Mouse (Mus musculus): ENCODE results near the gene Vps11. TPM values are rescaled to one million over a fixed set of nuclear protein-coding genes. Genes with fewer than 3 reads are reported as not detected.

Gene Vps11
- polyA plus RNA-seq, 1 experiment: 8.3 TPM

DNA sequence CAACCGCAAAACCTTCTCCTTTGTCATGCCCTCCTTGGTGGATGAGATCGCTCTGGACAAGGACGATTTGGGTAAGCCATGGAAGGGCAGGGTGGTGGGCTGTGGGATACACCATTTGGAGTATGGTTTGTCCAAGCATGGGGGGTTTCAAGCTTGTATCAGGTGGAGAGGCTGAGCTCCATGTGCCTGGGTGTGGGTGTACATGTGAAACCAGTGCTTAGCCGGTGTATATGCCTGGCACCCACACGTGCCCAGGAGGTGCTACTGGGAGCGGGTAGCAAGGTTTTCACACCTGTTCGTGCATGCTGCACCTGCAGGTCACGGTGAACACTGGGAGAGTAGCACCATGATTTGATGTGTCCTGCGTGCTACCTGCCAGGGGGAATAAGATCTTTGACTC is 37.1 kb upstream of the Vps11 start:
- Histone ChIP-seq H3K27me3 (replicated peaks) (no peaks in the 10 kb centered on the region), H3K9me3 (no peaks in the 10 kb centered on the region), H3K36me3 (replicated peaks; ENCODE audit: low read length) (peaks cover 54% of the 10 kb centered on the region), H3K4me1 (peaks cover 61% of the 10 kb centered on the region), H3K4me3 (replicated peaks) (peak overlapping the region; percentile 92)
- TF ChIP-seq GATA1 (IDR thresholded peaks at IDR 0.05; ENCODE audit: borderline replicate concordance, low read length) (no peak), FLI1 (IDR thresholded peaks at IDR 0.05; ENCODE audit: low read length) (no peak)

DNA sequence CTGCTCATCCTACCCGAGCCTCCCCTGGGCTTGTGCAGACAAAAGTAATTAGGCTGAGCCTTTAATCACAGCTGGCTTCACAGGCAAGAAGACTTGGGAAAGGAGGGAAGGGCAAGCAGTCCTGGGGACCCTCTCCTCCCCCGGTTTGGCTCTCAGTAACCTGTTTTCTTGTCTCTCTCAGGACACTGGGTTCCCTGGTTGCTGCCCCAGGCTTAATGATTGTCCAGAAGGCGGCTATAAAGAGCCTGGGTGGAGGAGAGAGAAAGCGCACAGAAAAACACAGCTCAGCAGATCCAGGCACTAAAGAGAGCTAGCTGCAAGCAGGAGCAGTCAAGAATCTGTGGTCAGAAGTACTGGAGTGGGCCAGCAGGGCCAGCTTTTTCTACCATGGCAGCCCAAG is 36.6 kb upstream of the Vps11 start:
- Histone ChIP-seq H3K4me3 (replicated peaks) (peak overlapping the region; percentile 92), H3K4me1 (peaks cover 61% of the 10 kb centered on the region), H3K36me3 (replicated peaks; ENCODE audit: low read length) (peaks cover 50% of the 10 kb centered on the region), H3K9me3 (no peaks in the 10 kb centered on the region), H3K27me3 (replicated peaks) (no peaks in the 10 kb centered on the region)
- TF ChIP-seq FLI1 (IDR thresholded peaks at IDR 0.05; ENCODE audit: low read length) (no peak), GATA1 (IDR thresholded peaks at IDR 0.05; ENCODE audit: borderline replicate concordance, low read length) (no peak)

DNA sequence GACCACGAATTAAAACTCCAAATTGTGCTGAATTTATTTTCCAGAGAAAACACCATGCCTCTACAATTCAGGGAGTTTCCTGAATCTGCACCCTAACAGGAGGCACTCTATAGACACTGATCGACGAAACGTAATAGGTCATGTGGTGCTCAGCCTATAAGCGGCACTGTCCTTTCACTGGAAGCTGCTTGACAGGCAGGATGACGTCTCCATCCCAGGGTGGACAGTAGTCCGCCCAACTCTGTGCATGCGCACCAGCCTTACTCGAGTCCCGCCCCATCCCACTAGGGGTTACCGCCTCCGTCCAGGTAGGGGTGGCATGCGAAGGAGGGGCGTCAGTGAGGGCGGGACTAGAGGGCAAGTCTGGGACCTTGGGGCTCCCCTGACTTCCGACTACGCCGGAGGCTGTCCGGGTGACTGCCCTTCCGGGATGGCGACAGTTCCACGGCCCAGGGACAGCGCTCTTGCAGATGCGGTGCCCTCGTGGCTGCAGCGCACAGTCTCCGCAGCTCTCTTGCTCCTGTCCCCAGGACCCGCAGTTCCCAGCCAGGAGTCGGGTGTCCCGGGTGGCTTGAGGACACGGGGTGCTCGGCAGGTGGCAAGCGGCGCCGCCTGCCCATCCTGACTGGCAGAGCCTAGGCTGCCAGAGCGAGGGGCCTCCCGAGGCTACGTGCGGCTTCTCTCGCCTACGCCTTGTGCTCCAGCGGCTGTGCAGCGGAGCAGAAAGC is 35.4 kb upstream of the Vps11 start, which contains the start of gene Slc37a4:
Slc37a4 (plus strand) TSS at position 169 of the 728 bp plus-strand sequence.
- peaks cover 58% of the 10 kb centered on the region for H3K4me1 ChIP-seq
- TF ChIP-seq GATA1 (IDR thresholded peaks at IDR 0.05; ENCODE audit: borderline replicate concordance, low read length): no peak
- 0 out of 2 replicates have a peak, but pooled peaks have one; percentile 17 for TF ChIP-seq FLI1 (IDR thresholded peaks at IDR 0.05; ENCODE audit: low read length)
- H3K27me3 ChIP-seq (replicated peaks): no peaks in the 10 kb centered on the region
- H3K36me3 ChIP-seq (replicated peaks; ENCODE audit: low read length): peaks cover 49% of the 10 kb centered on the region
- peak within 1 kb of the TSS; percentile 92 for H3K4me3 ChIP-seq (replicated peaks)
- no peaks in the 10 kb centered on the region for H3K9me3 ChIP-seq

DNA sequence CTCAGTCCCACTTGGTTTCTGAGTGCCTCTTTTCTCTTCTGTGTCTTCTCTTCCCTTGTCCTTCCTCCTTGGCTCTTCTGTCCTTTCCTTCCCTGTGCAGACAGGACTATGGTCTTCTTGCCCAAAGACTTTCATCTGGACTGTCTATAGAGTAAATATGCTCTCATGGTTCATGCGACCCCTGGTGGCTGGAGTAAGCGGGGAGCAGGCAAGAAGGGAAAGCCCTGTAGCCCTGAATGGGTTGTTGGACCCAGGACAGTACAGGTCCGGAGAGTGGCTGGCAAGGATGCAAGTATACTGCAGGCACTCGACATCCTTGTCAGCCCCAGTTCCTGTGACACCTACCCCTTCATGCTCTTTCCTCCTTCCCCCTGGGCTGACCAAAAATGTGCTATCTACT is 30.0 kb upstream of the Vps11 start:
- peaks cover 65% of the 10 kb centered on the region for H3K36me3 ChIP-seq (replicated peaks; ENCODE audit: low read length)

DNA sequence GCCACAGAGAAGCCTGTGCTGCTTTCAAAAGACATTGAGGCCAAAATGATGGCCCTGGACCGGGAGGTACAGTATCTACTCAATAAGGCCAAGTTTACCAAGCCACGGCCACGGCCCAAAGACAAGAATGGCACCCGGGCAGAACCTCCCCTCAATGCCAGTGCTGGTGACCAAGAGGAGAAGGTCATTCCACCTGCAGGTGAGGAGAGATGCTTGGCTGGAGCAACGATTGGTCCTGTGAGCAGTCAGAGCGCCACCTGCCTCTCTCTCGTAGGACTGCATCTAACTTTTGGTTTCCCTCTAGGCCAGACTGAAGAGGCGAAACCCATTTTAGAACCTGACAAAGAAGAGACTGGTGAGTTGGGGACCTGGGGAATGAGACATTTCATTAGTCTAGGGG is 27.8 kb upstream of the Vps11 start:
- peaks cover 87% of the 10 kb centered on the region for H3K36me3 ChIP-seq (replicated peaks; ENCODE audit: low read length)

More for the DNA sequence above, 30.0 kb upstream of the Vps11 start:
- TF ChIP-seq GATA1 (IDR thresholded peaks at IDR 0.05; ENCODE audit: borderline replicate concordance, low read length): no peak
- no peak for TF ChIP-seq FLI1 (IDR thresholded peaks at IDR 0.05; ENCODE audit: low read length)
- Histone ChIP-seq H3K27me3 (replicated peaks) (no peaks in the 10 kb centered on the region), H3K4me1 (peaks cover 30% of the 10 kb centered on the region), H3K9me3 (no peaks in the 10 kb centered on the region), H3K4me3 (replicated peaks) (no peak overlapping the region)

DNA sequence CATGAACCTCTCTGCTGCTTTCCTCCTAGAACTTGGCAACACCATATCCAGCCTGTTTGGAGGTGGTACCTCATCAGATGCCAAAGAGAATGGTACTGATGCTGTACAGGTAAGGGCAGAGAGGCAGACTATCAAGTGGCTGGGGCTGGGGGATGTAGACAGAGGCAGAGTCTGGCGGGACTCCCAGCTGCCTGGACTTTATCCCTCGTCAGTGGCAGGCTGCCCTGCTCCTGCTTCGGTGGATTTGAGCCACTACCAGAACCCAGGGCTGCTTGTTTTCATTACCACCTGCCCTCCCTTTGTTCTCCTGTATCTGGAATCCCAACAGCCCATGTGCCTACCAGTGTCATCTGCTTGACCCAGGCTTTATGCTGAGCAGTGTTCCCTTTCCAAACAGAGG is 25.8 kb upstream of the Vps11 start:
- peaks cover 28% of the 10 kb centered on the region for H3K4me1 ChIP-seq
- no peaks in the 10 kb centered on the region for H3K27me3 ChIP-seq (replicated peaks)
- TF ChIP-seq FLI1 (IDR thresholded peaks at IDR 0.05; ENCODE audit: low read length) (no peak), GATA1 (IDR thresholded peaks at IDR 0.05; ENCODE audit: borderline replicate concordance, low read length) (no peak)

More for the DNA sequence above, 27.8 kb upstream of the Vps11 start:
- H3K27me3 ChIP-seq (replicated peaks): no peaks in the 10 kb centered on the region
- TF ChIP-seq FLI1 (IDR thresholded peaks at IDR 0.05; ENCODE audit: low read length) (no peak), GATA1 (IDR thresholded peaks at IDR 0.05; ENCODE audit: borderline replicate concordance, low read length) (no peak)
- no peaks in the 10 kb centered on the region for H3K9me3 ChIP-seq
- no peak overlapping the region for H3K4me3 ChIP-seq (replicated peaks)
- H3K4me1 ChIP-seq: peaks cover 24% of the 10 kb centered on the region

DNA sequence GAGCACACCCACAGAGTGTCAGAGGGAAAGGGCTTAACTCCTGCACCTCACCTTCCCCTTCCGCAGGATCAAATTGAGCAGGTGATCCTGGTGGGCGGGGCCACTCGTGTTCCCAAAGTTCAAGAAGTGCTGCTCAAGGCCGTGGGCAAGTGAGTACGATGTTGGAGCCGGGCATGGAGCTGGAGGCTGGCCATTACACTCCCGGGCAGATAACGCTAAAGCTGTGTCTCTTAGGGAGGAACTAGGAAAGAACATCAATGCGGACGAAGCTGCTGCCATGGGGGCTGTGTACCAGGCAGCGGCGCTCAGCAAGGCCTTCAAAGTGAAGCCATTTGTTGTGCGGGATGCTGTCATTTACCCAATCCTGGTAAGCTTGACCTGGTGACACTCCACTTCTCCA is 23.1 kb upstream of the Vps11 start:
- Histone ChIP-seq H3K4me1 (peaks cover 45% of the 10 kb centered on the region), H3K4me3 (replicated peaks) (no peak overlapping the region), H3K9me3 (no peaks in the 10 kb centered on the region), H3K27me3 (replicated peaks) (no peaks in the 10 kb centered on the region), H3K36me3 (replicated peaks; ENCODE audit: low read length) (peaks cover 93% of the 10 kb centered on the region)
- TF ChIP-seq GATA1 (IDR thresholded peaks at IDR 0.05; ENCODE audit: borderline replicate concordance, low read length) (no peak), FLI1 (IDR thresholded peaks at IDR 0.05; ENCODE audit: low read length) (no peak)

More for the DNA sequence above, 25.8 kb upstream of the Vps11 start:
- Histone ChIP-seq H3K36me3 (replicated peaks; ENCODE audit: low read length) (peaks cover 98% of the 10 kb centered on the region), H3K9me3 (no peaks in the 10 kb centered on the region), H3K4me3 (replicated peaks) (no peak overlapping the region)

DNA sequence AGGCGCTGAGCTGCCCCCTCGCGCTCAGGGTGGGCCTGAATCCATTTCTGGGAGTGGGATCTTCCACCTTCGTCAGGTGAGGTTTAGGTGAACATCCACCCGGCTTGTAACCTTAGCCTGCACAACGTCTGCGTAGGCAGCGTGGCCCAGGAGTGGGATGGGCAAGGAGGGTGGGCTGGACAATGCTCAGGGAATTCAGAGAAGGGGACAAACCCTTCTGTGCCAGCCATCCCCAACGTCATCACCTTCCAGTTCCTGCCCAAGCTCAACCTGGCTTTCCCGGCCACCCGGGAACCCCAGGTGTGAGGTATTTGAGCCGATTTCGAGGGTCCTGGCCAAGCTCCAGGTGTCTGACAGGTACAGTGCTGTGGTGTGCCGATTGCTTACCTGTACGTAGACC is 18.4 kb upstream of the Vps11 start:
- Histone ChIP-seq H3K4me3 (replicated peaks) (peak overlapping the region; percentile 100), H3K36me3 (replicated peaks; ENCODE audit: low read length) (peaks cover 45% of the 10 kb centered on the region), H3K27me3 (replicated peaks) (no peaks in the 10 kb centered on the region), H3K4me1 (peaks cover 47% of the 10 kb centered on the region), H3K9me3 (no peaks in the 10 kb centered on the region)
- TF ChIP-seq FLI1 (IDR thresholded peaks at IDR 0.05; ENCODE audit: low read length): no peak
- no peak for TF ChIP-seq GATA1 (IDR thresholded peaks at IDR 0.05; ENCODE audit: borderline replicate concordance, low read length)

DNA sequence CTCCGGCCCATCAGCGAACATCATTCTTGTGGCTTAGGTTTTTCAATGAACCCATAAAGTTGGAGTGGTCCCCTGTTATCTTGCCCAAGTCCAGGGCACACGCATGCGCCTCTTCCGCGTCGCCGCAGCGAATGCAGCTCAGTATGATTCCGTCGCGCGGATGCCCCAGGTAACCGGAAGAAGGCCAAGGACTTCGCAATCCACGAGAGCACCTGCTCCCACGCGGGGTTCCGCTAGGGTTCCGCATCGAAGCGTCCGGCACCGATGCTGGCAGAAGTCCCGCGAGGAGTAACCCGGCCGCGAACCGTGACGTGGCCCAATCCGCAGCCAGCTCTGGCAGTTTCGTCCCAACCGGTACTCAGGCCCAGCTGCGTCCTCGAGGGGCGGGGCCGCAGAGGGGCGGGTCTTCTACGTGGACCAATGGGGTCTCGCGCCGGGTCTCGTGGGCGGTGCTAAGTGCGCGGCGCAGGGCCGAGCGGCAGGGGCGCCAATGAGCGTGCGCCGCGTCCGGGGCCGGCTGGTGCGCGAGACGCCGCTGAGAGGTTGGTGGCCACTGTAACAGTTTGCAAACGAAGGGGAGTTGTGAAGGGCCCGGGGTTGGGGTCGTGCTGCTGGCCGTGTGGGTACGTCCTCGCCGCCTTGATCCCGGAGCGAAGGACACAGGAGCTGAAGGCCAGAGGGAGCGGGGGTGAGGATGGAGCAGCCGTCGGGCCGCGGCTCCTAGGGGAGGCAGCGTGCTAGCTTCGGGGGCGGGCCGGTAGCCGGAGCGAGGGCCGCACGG is 17.8 kb upstream of the Vps11 start, which contains the start of gene Hyou1:
Hyou1 (plus strand) TSS at position 437 of the 781 bp plus-strand sequence.
- Histone ChIP-seq H3K4me3 (replicated peaks) (peak within 1 kb of the TSS; percentile 100), H3K9me3 (no peaks in the 10 kb centered on the region), H3K4me1 (peaks cover 43% of the 10 kb centered on the region), H3K36me3 (replicated peaks; ENCODE audit: low read length) (peaks cover 39% of the 10 kb centered on the region), H3K27me3 (replicated peaks) (no peaks in the 10 kb centered on the region)
- TF ChIP-seq GATA1 (IDR thresholded peaks at IDR 0.05; ENCODE audit: borderline replicate concordance, low read length): peak; percentile 53; the same call in 1 of the 3 replicates
- TF ChIP-seq FLI1 (IDR thresholded peaks at IDR 0.05; ENCODE audit: low read length): peak; percentile 33; the same call in 1 of the 2 replicates
